Mouse (Mus musculus) left cerebral cortex, postnatal 36 days (tissue): Measurements from ENCODE around the gene Shld2. TPM values are rescaled to one million over a fixed set of nuclear protein-coding genes. Genes with fewer than 3 reads are reported as not detected.

Experiments used
- DNase-seq, 2 experiments: peaks; one replicate each; pipeline ENCODE4 v3.0.0; 2021 to 2022; ENCODE audit warnings: low spot score in 2 of 2, mixed read lengths in 1 of 2
- intact Hi-C: fragments of 180-260 bp; cut with DNase I; formaldehyde crosslinking; loops from one replicate; pipeline ENCODE4 v1.15.1; 2025
- total RNA-seq, 2 experiments: library from RNA; stranded (reverse); gene quantifications; 2 replicates each; pipeline ENCODE4 v1.2.3; 2021

Gene Shld2
- 10 to 100 TPM; 12.5 to 14.0 TPM for total RNA-seq

DNA sequence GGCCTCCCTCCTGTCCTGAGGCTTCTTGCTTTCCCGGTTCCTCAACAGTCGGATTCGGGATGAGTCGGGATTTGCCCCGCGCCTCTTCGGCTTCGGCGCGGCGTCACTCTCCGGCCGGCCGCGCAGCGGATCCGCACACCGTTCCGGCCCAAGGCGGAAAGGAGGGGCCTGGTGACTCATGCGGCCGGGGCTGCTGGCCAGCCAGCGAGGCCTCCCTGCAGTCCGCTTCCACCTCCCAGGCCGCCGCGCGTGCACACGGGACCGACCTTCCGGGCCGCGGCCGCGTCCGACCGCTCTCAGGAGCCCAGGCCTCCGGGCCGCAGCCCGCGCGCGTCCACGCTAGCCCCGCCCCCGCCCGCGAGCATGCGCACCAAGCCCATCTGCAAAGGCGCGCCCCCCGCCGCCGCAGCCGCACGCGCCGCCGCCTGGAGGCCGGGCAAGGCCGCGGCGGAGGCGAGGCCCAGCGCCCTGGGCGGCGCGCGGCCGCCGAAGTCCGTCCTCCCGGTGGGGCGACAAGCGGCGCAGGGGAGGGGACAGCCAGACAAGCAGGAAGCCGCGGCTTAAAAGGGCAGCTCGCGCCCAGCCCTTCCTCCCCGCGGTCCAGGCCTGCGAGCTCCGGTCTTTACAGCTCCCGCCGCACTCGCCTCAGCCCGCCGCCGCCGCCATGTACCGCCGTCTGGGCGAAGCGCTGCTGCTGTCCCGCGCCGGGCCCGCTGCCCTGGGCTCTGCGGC lies at the start of gene Shld2, which contains the start of gene Glud1:
Gene Shld2 (minus strand): TSS at position 260 of the 732 bp plus-strand sequence.
Gene Glud1 (plus strand): TSS at position 494 of the 732 bp plus-strand sequence.
- intact Hi-C loops: loop anchor here (5.0 kb wide), 1 partner anchor 38 kb away; no protein-coding TSS in a partner anchor
- DNase-seq: peak; percentile 90 to 94

DNA sequence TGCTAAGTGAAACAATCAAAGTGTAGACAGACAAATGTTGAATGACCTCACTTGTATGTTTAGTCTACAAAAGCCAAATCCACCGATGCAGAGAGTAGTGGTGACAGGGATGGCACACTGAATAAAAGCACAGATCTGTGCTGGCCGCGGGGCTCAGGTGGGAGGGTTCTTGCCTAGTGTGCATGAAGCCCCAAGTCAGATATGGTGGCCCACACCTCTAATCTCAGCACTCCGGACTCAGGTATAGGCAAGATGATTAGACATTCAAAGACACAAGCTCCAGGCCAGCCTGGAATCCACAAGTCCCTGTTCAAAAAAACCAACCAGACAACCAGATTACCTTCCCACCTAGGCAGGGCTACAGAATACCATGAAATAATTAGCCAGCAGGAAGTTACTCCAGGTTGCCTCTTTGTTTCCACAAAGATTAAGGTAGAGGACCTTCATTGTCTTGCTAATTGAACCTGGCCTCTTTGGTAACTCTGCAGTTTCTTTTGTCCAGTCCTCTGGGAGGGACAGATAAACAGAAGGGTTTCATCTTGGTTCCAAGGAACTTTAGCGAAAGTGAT lies 49.5 kb upstream of the Shld2 start:
- intact Hi-C loops: loop anchor here (5.0 kb wide), 1 partner anchor 87 kb away; no protein-coding TSS in a partner anchor
- DNase-seq: no peak

DNA sequence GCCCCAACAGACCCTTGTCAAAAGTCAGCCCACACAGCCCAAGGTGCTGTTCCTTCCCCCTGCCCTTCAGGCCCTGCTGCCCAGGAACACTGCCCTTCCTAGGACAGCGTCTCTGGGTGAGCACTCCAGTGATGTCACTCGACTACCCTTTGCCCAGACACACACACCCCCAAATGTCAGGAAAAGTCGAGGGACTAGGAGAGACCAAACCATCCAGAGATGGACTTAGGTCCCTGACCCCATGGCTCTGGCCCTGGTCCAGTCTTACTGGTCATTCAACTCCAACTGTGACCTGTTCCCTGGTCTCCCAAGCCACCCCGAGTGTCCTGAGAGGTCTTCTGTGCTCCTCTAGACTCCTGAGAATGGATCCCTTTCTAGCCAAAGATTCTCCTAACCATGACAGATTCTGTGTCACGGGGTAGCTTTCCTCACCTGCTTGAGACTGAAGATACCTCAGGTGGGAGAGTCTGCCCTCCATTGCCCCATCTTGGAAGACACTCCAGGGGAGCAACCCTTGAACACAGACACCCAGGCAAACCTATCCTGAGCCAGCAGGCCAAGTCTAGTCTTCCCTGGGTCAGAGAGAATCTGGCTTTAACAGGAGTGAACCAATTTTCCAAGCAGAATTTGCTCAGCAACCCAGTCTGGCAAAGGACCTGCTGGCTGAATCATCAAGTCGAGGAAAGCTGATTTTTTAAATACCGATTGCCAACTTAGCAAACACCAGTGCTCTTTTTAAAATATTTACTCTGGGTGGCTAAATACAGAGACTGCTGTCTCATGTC lies 47.6 kb upstream of the Shld2 start:
- intact Hi-C loops: no loop called here
- peak in 1 of 2 experiments; percentile 15 for DNase-seq

DNA sequence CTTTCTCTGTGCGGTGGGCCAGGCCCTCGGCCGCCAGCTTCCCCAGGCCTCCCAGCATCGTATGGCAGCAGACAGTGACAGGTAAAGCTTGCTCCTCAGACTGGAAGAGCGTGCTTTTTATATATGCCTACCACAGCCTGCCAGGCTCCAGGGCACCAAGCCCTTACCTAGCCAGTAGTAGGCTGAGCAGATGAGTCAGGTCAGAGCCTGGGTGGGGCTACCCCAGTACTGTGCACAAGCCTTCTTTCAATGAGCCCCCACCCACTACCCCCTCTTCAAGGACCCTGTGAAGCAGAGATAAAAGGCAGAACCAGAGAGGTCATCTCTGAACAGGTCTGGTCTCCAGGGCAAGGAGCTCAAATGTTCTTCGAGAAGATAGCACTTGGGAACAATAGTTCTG lies 45.0 kb upstream of the Shld2 start, which contains the start of gene Fam25c:
Gene Fam25c (minus strand): TSS at position 133 of the 400 bp plus-strand sequence.
- intact Hi-C loops: no loop called here

DNA sequence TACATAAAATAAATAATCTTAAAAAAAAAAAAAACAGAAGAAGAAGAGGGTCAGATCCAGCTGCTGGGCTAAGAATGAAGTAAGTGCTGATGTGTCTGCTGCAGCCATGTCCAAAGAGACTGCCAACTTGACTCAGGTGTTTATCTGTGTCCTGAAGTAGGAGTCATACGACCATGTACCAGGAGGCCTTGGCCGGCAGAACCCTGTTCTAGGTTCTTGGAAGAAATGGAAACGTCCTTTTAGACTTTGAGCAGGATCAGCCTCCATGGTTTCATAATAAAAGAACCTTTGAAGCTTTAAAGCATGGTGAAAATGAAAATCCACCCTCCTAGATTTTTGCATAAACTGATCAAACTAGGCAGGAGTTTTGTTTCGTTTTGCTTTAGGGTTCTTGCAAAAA lies 44.2 kb upstream of the Shld2 start:
- DNase-seq: no peak
- intact Hi-C loops: no loop called here

More for the DNA sequence above, 45.0 kb upstream of the Shld2 start, which contains the start of gene Fam25c:
- no peak for DNase-seq

DNA sequence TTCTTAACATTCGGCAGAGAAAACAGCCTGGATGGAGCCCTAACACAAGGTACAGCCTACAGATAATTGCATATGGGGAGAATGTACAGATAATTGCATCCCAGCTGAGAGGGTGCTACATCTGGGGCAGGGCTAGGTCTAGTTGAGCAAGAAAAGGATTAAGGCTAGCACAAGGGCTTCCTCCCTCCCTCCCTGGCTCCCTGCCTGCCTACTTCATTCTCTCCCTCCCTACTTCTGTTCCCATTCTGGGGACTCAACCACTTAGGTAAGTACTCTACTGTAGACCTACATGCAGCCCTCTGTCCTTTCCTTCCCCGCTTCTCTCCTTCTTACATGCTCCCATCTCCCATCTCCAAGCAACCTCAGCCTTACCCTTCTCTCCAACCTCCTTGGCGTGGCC lies 43.0 kb upstream of the Shld2 start:
- DNase-seq: no peak
- intact Hi-C loops: no loop called here

DNA sequence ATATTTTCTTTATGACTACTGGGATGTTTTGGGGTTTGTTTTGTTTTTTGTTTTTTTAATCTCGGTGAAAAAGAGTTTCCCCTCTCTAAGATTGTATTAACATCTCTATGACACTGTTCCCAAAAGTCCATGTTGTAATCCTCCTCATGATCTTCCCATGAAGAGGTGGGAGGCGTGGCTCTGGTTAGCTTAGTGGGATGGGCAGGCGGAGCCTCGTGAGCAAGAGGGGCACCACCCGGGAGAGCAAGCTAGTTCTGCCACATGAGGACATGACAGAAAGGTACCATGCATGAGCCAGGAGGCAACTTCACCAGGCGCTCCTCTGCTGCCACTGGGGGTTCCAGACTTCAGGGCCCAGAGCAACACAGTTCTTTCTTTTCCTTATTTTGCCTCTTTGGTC lies 42.2 kb upstream of the Shld2 start:
- intact Hi-C loops: no loop called here
- DNase-seq: no peak

DNA sequence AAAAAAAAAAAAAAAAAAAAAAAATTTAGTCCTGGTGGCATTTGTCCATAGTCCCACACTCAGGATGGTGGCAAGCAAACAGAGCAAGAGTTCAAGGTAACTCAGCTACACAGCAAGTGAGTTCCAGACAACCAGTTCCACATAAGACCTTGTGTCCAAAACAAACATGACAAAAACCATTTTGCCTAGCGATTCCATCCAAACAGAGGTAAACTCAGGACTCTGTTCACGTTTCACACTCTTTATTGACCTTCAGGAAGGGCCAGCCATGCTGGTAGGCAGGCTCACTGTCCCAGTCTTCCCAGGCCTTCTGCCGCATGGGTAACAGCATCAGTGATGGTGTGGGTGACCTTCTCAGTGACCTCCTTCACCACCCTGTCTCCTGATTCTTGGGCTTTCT lies 41.4 kb upstream of the Shld2 start:
- DNase-seq: no peak
- intact Hi-C loops: no loop called here

DNA sequence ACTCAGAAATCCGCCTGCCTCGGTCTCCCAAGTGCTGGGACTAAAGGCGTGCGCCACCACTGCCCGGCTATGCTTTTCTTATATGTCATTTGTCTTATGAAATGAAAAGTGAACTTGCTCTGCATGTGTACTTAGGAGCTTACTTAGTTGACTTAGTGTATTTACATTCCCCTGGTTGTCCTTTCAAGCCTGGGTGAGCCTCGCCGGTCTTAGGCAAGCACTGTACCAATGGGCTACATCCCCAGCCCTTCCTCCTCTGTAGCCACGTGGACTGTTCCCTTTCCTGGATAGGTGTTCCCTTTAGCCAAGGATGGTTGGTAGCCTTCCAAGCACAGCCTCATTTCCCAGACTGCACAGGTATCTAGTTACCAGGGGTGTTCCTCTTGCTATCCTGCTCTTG lies 38.7 kb upstream of the Shld2 start:
- intact Hi-C loops: no loop called here
- DNase-seq: no peak

DNA sequence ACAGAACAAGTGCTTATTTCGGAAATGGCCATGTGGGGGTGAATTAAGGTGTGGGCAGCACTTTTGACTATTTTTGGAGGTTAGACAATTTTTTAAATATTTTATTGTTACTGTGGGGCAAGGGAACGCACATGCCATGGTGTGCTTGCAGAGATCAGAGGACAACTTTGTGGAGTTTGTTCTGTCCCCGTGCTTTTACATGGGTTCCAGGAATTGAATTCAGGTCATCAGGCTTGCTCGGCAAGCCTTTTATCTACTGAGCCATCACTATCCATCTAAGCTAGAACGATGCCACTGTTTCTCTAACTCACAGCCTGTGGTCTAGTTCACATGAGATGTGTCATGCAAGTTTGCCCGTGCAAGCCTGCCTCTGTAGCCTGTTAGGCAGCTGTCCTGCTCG lies 38.0 kb upstream of the Shld2 start:
- DNase-seq: no peak
- intact Hi-C loops: no loop called here

DNA sequence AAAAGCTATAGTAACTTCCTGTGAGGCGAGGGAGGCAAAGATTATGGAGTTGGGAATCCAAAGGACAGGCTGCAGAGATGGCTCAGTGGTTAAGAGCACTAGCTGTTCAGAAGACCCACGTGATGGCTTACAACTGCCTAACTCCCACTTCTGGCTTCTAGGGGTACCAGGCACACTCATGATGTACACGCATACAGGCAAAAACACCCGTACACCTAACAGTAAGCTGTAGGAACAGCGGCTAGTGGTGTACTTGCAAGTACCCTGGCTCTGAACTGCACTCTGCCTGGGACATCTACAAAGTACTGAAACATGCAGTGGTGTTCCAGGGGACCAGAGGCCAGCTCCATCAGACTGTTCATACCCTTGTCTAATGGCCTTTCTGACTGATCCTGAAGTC lies 36.8 kb upstream of the Shld2 start:
- intact Hi-C loops: no loop called here
- DNase-seq: no peak

DNA sequence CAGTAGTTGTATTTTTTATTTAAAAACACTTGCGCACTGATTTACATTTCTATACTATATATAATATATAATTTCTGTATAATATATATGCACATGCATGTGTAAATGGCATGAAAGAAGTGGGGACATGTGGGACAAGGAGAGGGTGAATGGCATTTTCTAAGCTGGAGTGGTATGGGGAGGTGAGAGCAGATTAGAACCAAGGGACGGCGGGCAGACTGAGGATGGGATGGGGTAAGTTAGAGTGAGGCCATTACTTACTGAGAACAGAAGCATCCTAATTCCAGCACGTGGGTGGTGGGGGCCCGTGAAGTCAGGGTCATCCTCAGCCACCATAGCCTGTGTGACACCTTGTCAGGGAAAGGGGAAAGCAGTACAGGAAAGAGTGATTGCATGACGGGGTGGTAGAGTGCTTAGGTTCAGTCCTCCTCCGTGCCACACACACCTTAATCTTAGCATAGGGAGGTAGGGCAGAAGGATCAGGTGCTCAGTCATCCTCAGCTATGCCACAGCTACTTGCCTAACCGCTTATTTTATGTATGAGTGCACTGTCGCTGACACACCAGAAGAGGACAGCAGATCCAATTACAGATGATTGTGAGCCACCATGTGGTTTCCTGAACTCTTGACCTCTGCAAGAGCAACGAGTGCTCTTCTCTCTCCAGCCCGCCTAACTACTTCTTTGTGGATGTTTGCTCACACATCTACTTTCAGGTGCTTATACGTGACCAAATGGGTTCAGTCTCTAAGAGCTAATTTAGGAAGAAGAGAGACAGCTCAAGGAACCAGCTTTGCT lies 35.7 kb upstream of the Shld2 start:
- intact Hi-C loops: no loop called here
- no peak for DNase-seq

DNA sequence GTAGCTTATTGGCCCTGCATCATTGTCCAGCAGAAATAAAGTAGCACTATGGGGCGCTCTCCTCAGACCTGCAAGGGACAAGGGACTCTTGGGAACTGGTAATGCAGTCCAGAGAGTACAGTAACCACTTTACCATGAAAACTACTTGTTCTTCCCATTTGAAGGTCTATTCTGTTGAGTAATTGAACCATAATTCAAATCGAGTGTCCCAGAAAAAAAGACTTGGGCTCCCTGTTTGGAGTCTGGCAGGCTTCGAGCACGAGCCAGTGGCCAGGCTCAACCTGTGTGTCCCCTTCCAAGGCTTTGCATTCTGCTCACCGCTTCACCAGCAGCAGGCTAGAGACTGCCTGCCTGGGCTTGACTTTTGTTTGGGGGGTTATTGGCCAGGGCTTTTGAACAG lies 34.1 kb upstream of the Shld2 start:
- intact Hi-C loops: no loop called here
- no peak for DNase-seq

DNA sequence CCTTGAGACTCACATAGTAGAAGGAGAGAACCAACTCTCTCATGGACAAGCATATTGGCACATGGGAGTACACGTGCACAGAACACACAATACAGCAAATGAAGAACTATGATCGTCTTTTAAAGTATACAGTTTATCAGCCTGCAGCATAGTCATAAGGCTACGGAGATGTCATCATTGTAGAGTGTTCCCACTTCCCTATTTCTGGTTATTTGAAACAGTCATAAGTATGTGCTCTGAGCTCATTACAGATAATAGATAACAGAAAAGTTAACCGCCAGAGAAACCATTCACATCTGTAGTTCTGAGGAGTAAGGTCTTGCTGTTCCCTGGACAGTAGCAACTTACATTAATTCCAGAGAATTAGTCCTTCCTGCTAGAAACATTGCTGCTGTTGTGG lies 32.8 kb upstream of the Shld2 start:
- intact Hi-C loops: no loop called here
- no peak for DNase-seq

DNA sequence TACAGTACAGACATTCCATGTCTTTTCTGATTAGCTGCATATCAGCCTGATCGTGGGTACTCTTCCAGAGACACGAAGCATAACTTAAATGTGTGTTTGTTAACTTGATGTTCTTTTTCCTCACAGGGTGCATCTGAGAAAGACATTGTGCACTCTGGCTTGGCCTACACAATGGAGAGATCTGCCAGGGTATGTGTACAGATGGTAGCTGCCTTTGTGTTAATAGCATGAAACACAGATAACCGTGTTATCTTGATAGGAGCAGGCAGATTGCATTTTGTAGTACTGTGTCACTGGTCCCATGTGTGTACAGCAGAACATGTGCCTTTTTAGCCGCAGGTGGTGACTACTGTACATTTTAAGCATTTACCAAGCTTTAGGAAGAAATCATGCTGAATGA lies 31.7 kb upstream of the Shld2 start:
- intact Hi-C loops: no loop called here
- DNase-seq: no peak

DNA sequence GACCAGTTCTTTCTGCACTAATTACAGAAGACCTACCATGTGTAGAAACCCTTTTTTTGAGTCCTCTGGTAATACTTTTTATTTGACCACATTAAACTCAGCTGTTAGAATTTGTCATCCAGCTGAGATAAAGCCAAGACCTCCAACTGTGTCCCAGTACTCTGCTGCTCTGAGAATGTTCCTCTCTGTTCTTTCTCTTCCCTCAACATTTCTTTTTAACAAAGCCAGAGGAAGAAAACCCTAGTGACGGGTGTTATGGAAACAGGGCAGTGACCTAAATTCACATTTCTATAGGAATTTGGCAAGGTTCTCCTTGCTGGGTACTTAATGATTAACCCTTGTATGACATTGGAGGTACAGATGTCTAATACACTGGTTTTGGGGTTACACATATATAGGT lies 29.2 kb upstream of the Shld2 start:
- DNase-seq: no peak
- intact Hi-C loops: no loop called here

DNA sequence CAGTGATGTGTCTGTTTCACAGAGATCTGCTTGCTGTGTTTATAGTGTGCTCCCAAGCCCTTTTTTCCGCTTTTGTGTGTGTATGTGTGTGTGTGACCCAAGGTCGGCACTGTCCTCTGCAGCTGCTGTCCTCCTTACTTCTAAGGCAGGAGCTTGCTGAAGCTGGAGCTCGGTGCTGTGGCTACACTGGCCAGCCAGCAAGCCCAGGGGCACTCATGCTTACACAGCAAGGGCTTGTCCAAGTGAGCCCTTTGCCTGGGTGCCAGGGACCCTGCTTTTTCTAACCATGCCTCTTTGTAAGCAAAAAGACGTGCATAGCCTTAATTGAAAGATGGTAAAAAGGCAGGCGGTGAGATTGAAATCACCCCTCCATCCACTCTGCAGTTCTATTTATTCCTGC lies 22.2 kb upstream of the Shld2 start:
- intact Hi-C loops: no loop called here
- peak; percentile 20 to 25 for DNase-seq

DNA sequence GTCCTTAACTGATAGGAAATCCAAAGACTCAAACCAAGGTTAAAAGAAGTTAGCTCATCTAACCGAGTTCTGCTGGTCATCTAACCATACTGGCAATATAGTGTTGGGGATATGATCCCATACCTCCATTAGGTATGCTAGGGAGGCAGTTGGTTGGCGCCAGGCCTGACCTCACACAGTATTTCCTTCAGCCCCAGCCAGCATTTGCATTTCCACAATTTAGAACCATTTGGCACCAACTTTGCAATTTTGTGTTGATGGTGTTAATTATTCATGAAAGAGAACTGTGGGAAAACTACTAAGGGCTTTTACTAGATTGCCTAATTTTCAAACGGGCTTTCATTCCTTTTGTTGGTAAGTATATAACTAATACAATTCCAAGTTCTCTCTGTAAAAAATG lies 21.6 kb upstream of the Shld2 start:
- DNase-seq: no peak

DNA sequence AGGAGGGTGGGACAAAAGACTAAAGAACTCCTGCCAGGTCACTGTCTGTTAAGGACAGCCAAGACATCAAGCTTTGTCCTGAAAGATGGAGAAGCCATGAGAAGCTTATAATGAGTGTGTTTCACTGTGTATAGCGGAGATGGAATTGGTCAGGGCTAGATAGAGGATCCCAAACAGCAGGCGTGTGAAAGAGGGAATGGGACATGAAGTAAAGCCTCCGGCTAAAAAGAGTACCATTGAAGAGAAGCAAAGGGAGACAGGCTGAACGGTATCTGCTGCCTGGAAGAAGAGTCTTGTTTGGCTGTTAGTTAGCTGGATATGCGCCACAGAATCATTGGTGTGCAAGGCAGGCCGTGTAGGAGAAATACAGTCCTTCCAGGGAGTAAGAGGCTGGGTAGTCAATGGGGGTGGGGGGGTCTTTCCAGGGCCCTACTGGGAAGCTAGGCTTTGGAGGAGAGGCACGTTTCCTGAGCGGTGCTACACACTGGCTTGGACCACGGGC lies 20.4 kb upstream of the Shld2 start:
- intact Hi-C loops: no loop called here
- no peak for DNase-seq

More for the DNA sequence above, 21.6 kb upstream of the Shld2 start:
- intact Hi-C loops: no loop called here

DNA sequence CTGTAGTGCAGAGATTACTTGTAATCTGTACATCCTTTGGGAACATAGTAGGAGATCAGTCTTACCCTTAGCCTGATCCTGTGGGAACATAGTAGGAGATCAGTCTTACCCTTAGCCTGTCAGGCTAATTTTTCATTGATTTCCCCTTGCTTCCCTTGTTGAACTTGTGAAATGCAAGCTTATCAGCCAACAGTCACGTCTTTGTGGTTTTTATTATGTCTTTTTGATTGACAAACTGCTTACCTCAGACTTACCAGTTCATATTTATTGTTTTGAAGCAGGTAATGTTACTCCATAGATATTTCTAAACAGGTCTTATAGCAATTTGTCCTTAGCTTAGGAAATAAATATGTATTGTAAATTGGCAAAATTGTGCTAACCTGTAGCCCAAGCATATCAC lies 17.3 kb upstream of the Shld2 start:
- intact Hi-C loops: no loop called here

More for the DNA sequence above, 17.3 kb upstream of the Shld2 start:
- DNase-seq: no peak
